Mouse (Mus musculus) intestine, embryonic 16.5 days (tissue): ENCODE data around the gene Cenpb. TPM values are rescaled to one million over a fixed set of nuclear protein-coding genes. Genes with fewer than 3 reads are reported as not detected.
A peak's percentile ranks its signal among the peaks of the same experiment; 100 is the strongest.

Experiments
- ATAC-seq: fragments of 200-750 bp; cut with Nextera tagmentation; 2 replicates; pipeline ENCODE4 v1.8.0; 2017; ENCODE audit warnings: moderate TSS enrichment, moderate library complexity
- H3K27ac ChIP-seq: fragments of 300-500 bp; sonication (generic); 2 replicates; pipeline ENCODE4 v1.5.1; 2014; ENCODE audit warnings: mild to moderate bottlenecking, low read length
- H3K27me3 ChIP-seq: fragments of 300-500 bp; sonication (generic); replicated peaks from 2 replicates; pipeline ENCODE4 v1.6.1; 2014; ENCODE audit warnings: low read length, control low read depth, mixed read lengths; ENCODE audit not compliant: control insufficient read depth, insufficient read depth
- H3K36me3 ChIP-seq: fragments of 300-500 bp; sonication (generic); 2 replicates; pipeline ENCODE4 v1.6.1; 2014; ENCODE audit warnings: low read length, control low read depth; ENCODE audit not compliant: control insufficient read depth, insufficient read depth
- H3K4me1 ChIP-seq: fragments of 300-500 bp; sonication (generic); 2 replicates; pipeline ENCODE4 v1.6.1; 2014; ENCODE audit warnings: low read length, control low read depth, mixed read lengths; ENCODE audit not compliant: control insufficient read depth, insufficient read depth
- H3K4me2 ChIP-seq: fragments of 300-500 bp; sonication (generic); 2 replicates; pipeline ENCODE4 v1.6.1; 2014; ENCODE audit warnings: low read depth, low read length, control low read depth
- H3K4me3 ChIP-seq: fragments of 300-500 bp; sonication (generic); 2 replicates; pipeline ENCODE4 v1.5.1; 2014; ENCODE audit warnings: mild to moderate bottlenecking, low read length
- H3K9ac ChIP-seq: fragments of 300-500 bp; sonication (generic); 2 replicates; pipeline ENCODE4 v1.6.1; 2014; ENCODE audit warnings: low read depth, low read length
- H3K9me3 ChIP-seq: fragments of 300-500 bp; sonication (generic); 2 replicates; pipeline ENCODE4 v1.6.1; 2016; ENCODE audit warnings: low read length, control low read depth; ENCODE audit not compliant: control insufficient read depth
- WGBS: fragments of 180-500 bp; shearing (Covaris S2); extraction: QIAGEN DNeasy Blood & Tissue Kit; methylation state at CpG from one replicate; pipeline ENCODE4 v1.1.7; 2014; 5-methylcytosine and 5-hydroxymethylcytosine counted together
- polyA plus RNA-seq: library from polyadenylated mRNA; unstranded; fragments of >200 nt; fragmentation: Nextera tagmentation; extraction: Ambion mirVana; gene quantifications from 2 replicates; pipeline ENCODE4 v1.2.1, GENCODE M21; 2015

Gene Cenpb
- polyA plus RNA-seq, 1 experiment from 2014 or later: 9.7 TPM

GRCm38 (mm10) chr2:131186771-131187601 lies 7.1 kb upstream of the Cenpb start, which contains the start of the genes Cdc25b and Spef1:
Gene Cdc25b (plus strand): TSS chr2:131186949.
Gene Spef1 (minus strand): TSS chr2:131187282.
- Histone ChIP-seq H3K27me3 (no peaks in the 10 kb centered on the region), H3K4me1 (peaks cover 25% of the 10 kb centered on the region), H3K4me3 (peak within 1 kb of the TSS; percentile 69), H3K9me3 (no peaks in the 10 kb centered on the region), H3K9ac (peak within 1 kb of the TSS; percentile 81), H3K4me2 (peak within 1 kb of the TSS; percentile 82), H3K36me3 (0 out of 2 replicates have a peak, but pooled peaks cover 6% of the 10 kb centered on the region), H3K27ac (peak within 1 kb of the TSS; percentile 67)
- under 1% methylated on average over 43 of the region's 43 CpGs for WGBS
- peak; percentile 93 for ATAC-seq

GRCm38 (mm10) chr2:131186343-131186742 lies 6.5 kb upstream of the Cenpb start:
- peak overlapping the region; percentile 66 for H3K27ac ChIP-seq
- peak overlapping the region; percentile 81 for H3K9ac ChIP-seq
- H3K9me3 ChIP-seq: no peaks in the 10 kb centered on the region
- H3K36me3 ChIP-seq: 0 out of 2 replicates have a peak, but pooled peaks cover 2% of the 10 kb centered on the region
- H3K27me3 ChIP-seq: no peaks in the 10 kb centered on the region
- 2% methylated on average over 14 of the region's 14 CpGs for WGBS
- H3K4me2 ChIP-seq: peak overlapping the region; percentile 82
- ATAC-seq: no peak; the same call in 1 of the 2 replicates
- H3K4me1 ChIP-seq: peaks cover 25% of the 10 kb centered on the region
- H3K4me3 ChIP-seq: peak overlapping the region; percentile 69

GRCm38 (mm10) chr2:131179246-131179886 lies 501 bp downstream of the Cenpb start:
- peak overlapping the region; percentile 96 for H3K9ac ChIP-seq
- peak overlapping the region; percentile 95 for H3K4me2 ChIP-seq
- no peaks in the 10 kb centered on the region for H3K9me3 ChIP-seq
- peaks cover 34% of the 10 kb centered on the region for H3K4me1 ChIP-seq
- H3K4me3 ChIP-seq: peak overlapping the region; percentile 84
- under 1% methylated on average over 67 of the region's 67 CpGs for WGBS
- peak; percentile 54 for ATAC-seq
- no peaks in the 10 kb centered on the region; the same call in 1 of the 2 replicates for H3K36me3 ChIP-seq
- H3K27ac ChIP-seq: peak overlapping the region; percentile 97
- H3K27me3 ChIP-seq: no peaks in the 10 kb centered on the region

GRCm38 (mm10) chr2:131178828-131179245 lies 1.0 kb downstream of the Cenpb start:
- no peaks in the 10 kb centered on the region for H3K27me3 ChIP-seq
- no peak for ATAC-seq
- H3K4me3 ChIP-seq: peak overlapping the region; percentile 84
- H3K9me3 ChIP-seq: no peaks in the 10 kb centered on the region
- peaks cover 36% of the 10 kb centered on the region for H3K4me1 ChIP-seq
- 22% methylated on average over 26 of the region's 26 CpGs for WGBS
- peak overlapping the region; percentile 95 for H3K4me2 ChIP-seq
- H3K27ac ChIP-seq: peak overlapping the region; percentile 97
- peak overlapping the region; percentile 96 for H3K9ac ChIP-seq
- no peaks in the 10 kb centered on the region; the same call in 1 of the 2 replicates for H3K36me3 ChIP-seq

GRCm38 (mm10) chr2:131177932-131178331 lies 1.9 kb downstream of the Cenpb start:
- ATAC-seq: no peak
- Histone ChIP-seq H3K36me3 (no peaks in the 10 kb centered on the region; the same call in 1 of the 2 replicates), H3K9ac (peak overlapping the region; percentile 96), H3K4me2 (peak overlapping the region; percentile 95), H3K9me3 (no peaks in the 10 kb centered on the region), H3K4me3 (peak overlapping the region; percentile 84), H3K27me3 (no peaks in the 10 kb centered on the region), H3K27ac (peak overlapping the region; percentile 90), H3K4me1 (peaks cover 36% of the 10 kb centered on the region)
- WGBS: 59% methylated on average over 9 of the region's 9 CpGs

- Histone ChIP-seq H3K4me1 (peaks cover 36% of the 10 kb centered on the region), H3K9me3 (no peaks in the 10 kb centered on the region), H3K4me3 (peak overlapping the region; percentile 84), H3K4me2 (peak overlapping the region; percentile 95), H3K9ac (peak overlapping the region; percentile 96), H3K27ac (peak overlapping the region; percentile 90), H3K36me3 (no peaks in the 10 kb centered on the region; the same call in 1 of the 2 replicates), H3K27me3 (peaks cover 5% of the 10 kb centered on the region; the same call in 1 of the 2 replicates)
- peak; percentile 76 for ATAC-seq
- 42% methylated on average over 5 of the region's 5 CpGs for WGBS
Observed at GRCm38 (mm10) chr2:131176491-131176890, 3.4 kb downstream of the Cenpb start.

- no peak for ATAC-seq
- 80% methylated on average over 1 of the region's 1 CpGs for WGBS
- H3K27ac ChIP-seq: peak overlapping the region; percentile 88
- H3K4me2 ChIP-seq: peak overlapping the region; percentile 43
- no peaks in the 10 kb centered on the region for H3K9me3 ChIP-seq
- peak overlapping the region; percentile 15; the same call in 1 of the 2 replicates for H3K4me3 ChIP-seq
- peak overlapping the region; percentile 45 for H3K9ac ChIP-seq
- H3K27me3 ChIP-seq: peaks cover 5% of the 10 kb centered on the region; the same call in 1 of the 2 replicates
- peaks cover 38% of the 10 kb centered on the region for H3K4me1 ChIP-seq
- no peaks in the 10 kb centered on the region; the same call in 1 of the 2 replicates for H3K36me3 ChIP-seq
Observed at GRCm38 (mm10) chr2:131175945-131176309, 3.9 kb downstream of the Cenpb start.

- Histone ChIP-seq H3K4me1 (peaks cover 40% of the 10 kb centered on the region), H3K36me3 (no peaks in the 10 kb centered on the region; the same call in 1 of the 2 replicates), H3K27ac (peak overlapping the region; percentile 88), H3K9ac (0 out of 2 replicates have a peak overlapping the region, but pooled peaks have one; percentile 45), H3K9me3 (no peaks in the 10 kb centered on the region), H3K4me3 (peak overlapping the region; percentile 15; the same call in 1 of the 2 replicates), H3K27me3 (peaks cover 5% of the 10 kb centered on the region; the same call in 1 of the 2 replicates), H3K4me2 (peak overlapping the region; percentile 43; the same call in 1 of the 2 replicates)
- 65% methylated on average over 3 of the region's 3 CpGs for WGBS
- ATAC-seq: no peak
Observed at GRCm38 (mm10) chr2:131175286-131175944, 4.5 kb downstream of the Cenpb start.
